Mouse (Mus musculus) kidney, adult 2 months (tissue): Measurements from ENCODE around the gene Emc8.

ENCODE experiments used
- CTCF ChIP-seq: fragments of 200-500 bp; conservative IDR thresholded peaks from 2 replicates; pipeline ENCODE4 v1.5.1; 2011; ENCODE audit warnings: low read depth, mild to moderate bottlenecking, control low read depth, low read length, moderate library complexity, mixed read lengths; ENCODE audit not compliant: insufficient read depth, insufficient read length
- POLR2A ChIP-seq: fragments of 200-500 bp; IDR thresholded peaks from one replicate; pipeline ENCODE4 v1.6.1; 2011; ENCODE audit warnings: low read depth, low read length, control low read depth

GRCm38 (mm10) chr8:120664566-120664965 lies 3.8 kb downstream of the Emc8 start:
- TF ChIP-seq CTCF (no peak), POLR2A (no peak)
